9 mouse cellular contexts compared by ENCODE assay signal in genomic region chr9:78006209-78007001, GRCm38 (mm10). TPM values are rescaled to one million over a fixed set of nuclear protein-coding genes. Genes with fewer than 3 reads are reported as not detected.
DNase-seq lines count a peak whose midpoint lies in the region; ATAC-seq and TF ChIP-seq lines count a peak whose summit lies in the region.
"Had no signal": no experiment of that assay in that cellular context is flagged by ENCODE, and none has a peak within 500 bp of the region (broad histone marks: within the 10 kb centered on the region; RNA-seq: fewer than 3 reads in every experiment).

No protein-coding gene starts in this region.

- H3K9ac ChIP-seq in CH12.LX (ENCODE audit: insufficient read depth, low read depth), result no peak overlapping the region
- no peak overlapping the region for H3K9ac ChIP-seq in forebrain, embryonic 11.5 days (ENCODE audit: low read length)
- no peak overlapping the region for H3K9ac ChIP-seq in heart, embryonic 16.5 days (ENCODE audit: low read length)
- no peak overlapping the region for H3K9ac ChIP-seq in liver, embryonic 13.5 days
- no peak overlapping the region for H3K9ac ChIP-seq in neural tube, embryonic 11.5 days (ENCODE audit: low read length)

- no peaks in the 10 kb centered on the region for H3K36me3 ChIP-seq in CH12.LX (replicated peaks in 1 of 2; ENCODE audit: control insufficient read depth in 1 of 2, insufficient read depth in 1 of 2, low read length in 1 of 2)
- H3K36me3 ChIP-seq in forebrain, embryonic 11.5 days (ENCODE audit: control insufficient read depth, insufficient read depth, low read length), result no peaks in the 10 kb centered on the region
- no peaks in the 10 kb centered on the region for H3K36me3 ChIP-seq in heart, embryonic 16.5 days (ENCODE audit: control insufficient read depth, insufficient read depth)
- H3K36me3 ChIP-seq in liver, embryonic 13.5 days, result no peaks in the 10 kb centered on the region
- H3K36me3 ChIP-seq in neural tube, embryonic 11.5 days (ENCODE audit: control insufficient read depth, insufficient read depth, low read length), result no peaks in the 10 kb centered on the region

- ATAC-seq in forebrain, embryonic 11.5 days (replicated peaks; ENCODE audit: low FRiP score), result peak; percentile 79
- ATAC-seq in heart, embryonic 16.5 days (replicated peaks; ENCODE audit: extremely low read depth, insufficient read depth, low FRiP score), result peak; percentile 84
- peak; percentile 73 for ATAC-seq in liver, embryonic 13.5 days (ENCODE audit: low read depth)
- no peak; the same call in 1 of the 2 replicates for ATAC-seq in neural tube, embryonic 11.5 days (ENCODE audit: insufficient read depth, low FRiP score, low TSS enrichment)

- H3K4me3 ChIP-seq in CH12.LX (replicated peaks in 1 of 3; ENCODE audit: low read depth in 2 of 3, low read length in 2 of 3, poor library complexity in 1 of 3), result no peak overlapping the region
- no peak overlapping the region for H3K4me3 ChIP-seq in forebrain, embryonic 11.5 days (ENCODE audit: low read depth, low read length)
- H3K4me3 ChIP-seq in heart, embryonic 16.5 days (ENCODE audit: low read length), result no peak overlapping the region
- no peak overlapping the region for H3K4me3 ChIP-seq in liver, embryonic 13.5 days (replicated peaks)
- H3K4me3 ChIP-seq in neural tube, embryonic 11.5 days (ENCODE audit: low read depth, low read length), result no peak overlapping the region

- no peak overlapping the region for H3K4me2 ChIP-seq in CH12.LX (ENCODE audit: insufficient read depth, low read depth, poor library complexity, severe bottlenecking)
- no peak overlapping the region for H3K4me2 ChIP-seq in forebrain, embryonic 11.5 days (ENCODE audit: low read depth, low read length, severe bottlenecking)
- H3K4me2 ChIP-seq in heart, embryonic 16.5 days (ENCODE audit: low read depth, low read length), result no peak overlapping the region
- H3K4me2 ChIP-seq in liver, embryonic 13.5 days, result no peak overlapping the region
- no peak overlapping the region for H3K4me2 ChIP-seq in neural tube, embryonic 11.5 days (ENCODE audit: low read depth)

- peaks cover 3 to 12% of the 10 kb centered on the region in 2 experiments; a peak in 3 of 4 replicates for H3K4me1 ChIP-seq in CH12.LX (ENCODE audit: control insufficient read depth in 1 of 2, insufficient read depth in 2 of 2)
- no peaks in the 10 kb centered on the region for H3K4me1 ChIP-seq in forebrain, embryonic 11.5 days (replicated peaks; ENCODE audit: control insufficient read depth, insufficient read depth, low read length)
- peaks cover 10% of the 10 kb centered on the region for H3K4me1 ChIP-seq in heart, embryonic 16.5 days (ENCODE audit: control insufficient read depth, insufficient read depth, low read length)
- peaks cover 8% of the 10 kb centered on the region for H3K4me1 ChIP-seq in liver, embryonic 13.5 days (replicated peaks)
- H3K4me1 ChIP-seq in neural tube, embryonic 11.5 days (ENCODE audit: control insufficient read depth, insufficient read depth, low read length), result no peaks in the 10 kb centered on the region

- DNase-seq in CH12.LX (ENCODE audit: extremely low read depth), result peak; percentile 62
- peak; percentile 47 for DNase-seq in c-Kit-positive CD71-negative TER-119-negative erythroid progenitor cells, embryonic 14.5 days (ENCODE audit: low read depth)
- DNase-seq in forebrain, embryonic 11.5 days (ENCODE audit: low spot score), result peak; percentile 79
- DNase-seq in kidney, postnatal 25 days, result peak; percentile 92 to 94
- DNase-seq in liver, embryonic 13.5 days, result no peak
- peak; percentile 81 for DNase-seq in neural tube, embryonic 11.5 days (ENCODE audit: low spot score)
- peak; percentile 23 for DNase-seq in telencephalon, adult 2 months (ENCODE audit: low read depth, low spot score)

- WGBS in forebrain, embryonic 11.5 days, result 63% methylated on average over 19 of the region's 19 CpGs
- 42% methylated on average over 19 of the region's 19 CpGs for WGBS in heart, embryonic 16.5 days
- WGBS in liver, embryonic 13.5 days (ENCODE audit: insufficient replicate concordance), result 45% methylated on average over 19 of the region's 19 CpGs
- 61% methylated on average over 19 of the region's 19 CpGs for WGBS in neural tube, embryonic 11.5 days

- TF ChIP-seq RAD21 in CH12.LX (IDR thresholded peaks at IDR 0.05; ENCODE audit: low read depth, low read length), result peak; percentile 84

- no peaks in the 10 kb centered on the region for H3K79me2 ChIP-seq in CH12.LX (replicated peaks; ENCODE audit: control insufficient read depth, extremely low read depth, insufficient read depth, poor library complexity, severe bottlenecking)

- no peaks in the 10 kb centered on the region for H3K27me3 ChIP-seq in CH12.LX (replicated peaks)
- H3K27me3 ChIP-seq in forebrain, embryonic 11.5 days (ENCODE audit: control insufficient read depth, insufficient read depth, low read length), result no peaks in the 10 kb centered on the region
- H3K27me3 ChIP-seq in heart, embryonic 16.5 days (ENCODE audit: control insufficient read depth, insufficient read depth, low read length), result no peaks in the 10 kb centered on the region
- H3K27me3 ChIP-seq in liver, embryonic 13.5 days, result peaks cover 27% of the 10 kb centered on the region
- no peaks in the 10 kb centered on the region for H3K27me3 ChIP-seq in neural tube, embryonic 11.5 days (ENCODE audit: control insufficient read depth, insufficient read depth, low read length)

- no peak for TF ChIP-seq EP300 in CH12.LX (IDR thresholded peaks at IDR 0.05; ENCODE audit: low read length)

- H3K9me3 ChIP-seq in CH12.LX (replicated peaks; ENCODE audit: low read length), result no peaks in the 10 kb centered on the region
- H3K9me3 ChIP-seq in forebrain, embryonic 11.5 days (ENCODE audit: control insufficient read depth, low read length), result no peaks in the 10 kb centered on the region
- H3K9me3 ChIP-seq in heart, embryonic 16.5 days (replicated peaks; ENCODE audit: control insufficient read depth, low read length), result no peaks in the 10 kb centered on the region
- H3K9me3 ChIP-seq in liver, embryonic 13.5 days (replicated peaks), result no peaks in the 10 kb centered on the region
- no peaks in the 10 kb centered on the region for H3K9me3 ChIP-seq in neural tube, embryonic 11.5 days (ENCODE audit: control insufficient read depth, low read length)

- dilution Hi-C loops in CH12.LX (cut with MboI; ENCODE audit: extremely low pct_ligation_motif_present, extremely low pct_unique_long_range_greater_than_20kb, low sequenced_read_pairs), result no loop called here

- no peak for TF ChIP-seq POLR2A in CH12.LX (IDR thresholded peaks at IDR 0.05; ENCODE audit: low read depth, low read length)

- TF ChIP-seq CTCF in CH12.LX (conservative IDR thresholded peaks at IDR 0.05 in 1 of 2, IDR thresholded peaks at IDR 0.05 in 1 of 2; ENCODE audit: low read depth in 2 of 2, low read length in 2 of 2), result peak; percentile 36 to 96; a peak in 3 of 4 replicates

- no peak overlapping the region for H3K27ac ChIP-seq in CH12.LX (ENCODE audit: insufficient read depth, low read depth)
- H3K27ac ChIP-seq in forebrain, embryonic 11.5 days (ENCODE audit: low read depth, low read length), result no peak overlapping the region
- peak overlapping the region; percentile 58 for H3K27ac ChIP-seq in heart, embryonic 16.5 days (ENCODE audit: low read length)
- H3K27ac ChIP-seq in liver, embryonic 13.5 days, result no peak overlapping the region
- H3K27ac ChIP-seq in neural tube, embryonic 11.5 days (ENCODE audit: low read depth, low read length), result no peak overlapping the region

- in situ Hi-C loops in CH12.LX (cut with MboI; ENCODE audit: low pct_ligation_motif_present, low pct_unique_long_range_greater_than_20kb, low sequenced_read_pairs), result no loop called here

TF ChIP-seq in CH12.LX, 34 proteins besides CTCF, POLR2A, EP300 and RAD21:
- TF ChIP-seq TCF12 (IDR thresholded peaks at IDR 0.05; ENCODE audit: low read depth, low read length) (no peak), NELFE (IDR thresholded peaks at IDR 0.05; ENCODE audit: low read depth, low read length) (0 out of 2 replicates have a peak, but pooled peaks have one; percentile 19), MEF2A (IDR thresholded peaks at IDR 0.05; ENCODE audit: borderline replicate concordance, low read depth, low read length) (0 out of 2 replicates have a peak, but pooled peaks have one; percentile 26), SMC3 (IDR thresholded peaks at IDR 0.05; ENCODE audit: low read depth, low read length) (peak; percentile 98), IRF4 (IDR thresholded peaks at IDR 0.05; ENCODE audit: low read depth, low read length) (0 out of 2 replicates have a peak, but pooled peaks have one; percentile 13), ELF1 (IDR thresholded peaks at IDR 0.05; ENCODE audit: low read depth, low read length) (0 out of 2 replicates have a peak, but pooled peaks have one; percentile 16), NRF1 (IDR thresholded peaks at IDR 0.05; ENCODE audit: low read depth, low read length) (no peak), BHLHE40 (IDR thresholded peaks at IDR 0.05; ENCODE audit: low read depth, low read length) (0 out of 2 replicates have a peak, but pooled peaks have one; percentile 18), SIN3A (IDR thresholded peaks at IDR 0.05; ENCODE audit: low read length) (0 out of 2 replicates have a peak, but pooled peaks have one; percentile 26), ZC3H11A (IDR thresholded peaks at IDR 0.05; ENCODE audit: low read depth, low read length) (peak; percentile 72)

RNA-seq across cellular contexts. Expression of gene Gcm1, which starts 45.3 kb away (rescaled TPM):
- total RNA-seq in CH12.LX (2012; rRNA removed) (not detected in 2 replicates), CH12.LX (2014; rRNA removed) (not detected in 2 replicates)
- polyA plus RNA-seq in CH12.LX (2012; ENCODE audit: insufficient read length, low read depth), result not detected in 2 replicates
- not detected in 2 replicates for polyA plus RNA-seq in forebrain, embryonic 11.5 days (2014; fragmentation: Nextera tagmentation; extraction: Ambion mirVana)
- 0.07 TPM in 1 of 2 replicates, not detected in the other for polyA plus RNA-seq in heart, embryonic 16.5 days (2015; fragmentation: Nextera tagmentation; extraction: Ambion mirVana)
- polyA plus RNA-seq in liver, embryonic 13.5 days (2015; fragmentation: Nextera tagmentation; extraction: Ambion mirVana), result not detected in 2 replicates
- not detected in 2 replicates for polyA plus RNA-seq in neural tube, embryonic 11.5 days (2014; fragmentation: Nextera tagmentation; extraction: Ambion mirVana)
- polyA plus RNA-seq: frontal cortex, adult 2 months had no signal
